In genomic region chr14:123032435-123032834, GRCm38 (mm10) we compare ENCODE assay signal across 24 mouse cellular contexts.
"Had no signal": no experiment of that assay in that cellular context is flagged by ENCODE, and none has a peak within 500 bp of the region (broad histone marks: within the 10 kb centered on the region; RNA-seq: fewer than 3 reads in every experiment).

No protein-coding gene starts in this region.

- DNase-seq: gastrocnemius, postnatal 14 days; gastrocnemius, postnatal 36 days; heart, adult 11 months; heart, adult 2 months; heart, postnatal 14 days; heart, postnatal 36 days; kidney, adult 11 months; kidney, adult 2 months; kidney, postnatal 14 days; kidney, postnatal 36 days; layer of hippocampus, adult 9-11 months; layer of hippocampus, postnatal 36 days; left cerebral cortex, postnatal 4 days had no signal

- ATAC-seq: hindbrain, postnatal 0 days; intestine, embryonic 16.5 days; liver, embryonic 12.5 days had no signal

- H3K4me2 ChIP-seq: heart, embryonic 11.5 days; heart, embryonic 13.5 days; heart, embryonic 15.5 days; hindbrain, embryonic 13.5 days; hindbrain, embryonic 15.5 days; limb, embryonic 13.5 days; limb, embryonic 15.5 days; liver, embryonic 12.5 days had no signal

- H3K27me3 ChIP-seq: heart, embryonic 13.5 days; heart, embryonic 15.5 days; hindbrain, embryonic 13.5 days; hindbrain, embryonic 15.5 days; limb, embryonic 13.5 days; limb, embryonic 15.5 days; liver, embryonic 12.5 days had no signal

- H3K4me3 ChIP-seq: heart, adult 2 months; heart, embryonic 13.5 days; heart, embryonic 15.5 days; hindbrain, embryonic 13.5 days; hindbrain, embryonic 15.5 days; limb, embryonic 13.5 days; limb, embryonic 15.5 days; liver, embryonic 12.5 days had no signal

- H3K9ac ChIP-seq: heart, embryonic 13.5 days; heart, embryonic 15.5 days; hindbrain, embryonic 13.5 days; hindbrain, embryonic 15.5 days; limb, embryonic 13.5 days; limb, embryonic 15.5 days; liver, embryonic 12.5 days had no signal

- H3K36me3 ChIP-seq: heart, embryonic 13.5 days; heart, embryonic 15.5 days; hindbrain, embryonic 13.5 days; hindbrain, embryonic 15.5 days; limb, embryonic 13.5 days; limb, embryonic 15.5 days; liver, embryonic 12.5 days had no signal

- H3K27ac ChIP-seq: heart, adult 2 months; heart, embryonic 13.5 days; heart, embryonic 15.5 days; hindbrain, embryonic 13.5 days; hindbrain, embryonic 15.5 days; hindbrain, postnatal 0 days; kidney, postnatal 0 days; limb, embryonic 13.5 days; limb, embryonic 15.5 days; liver, embryonic 12.5 days had no signal

- H3K4me1 ChIP-seq: heart, embryonic 13.5 days; heart, embryonic 15.5 days; hindbrain, embryonic 13.5 days; hindbrain, embryonic 15.5 days; limb, embryonic 13.5 days; limb, embryonic 15.5 days; liver, embryonic 12.5 days had no signal

- H3K9me3 ChIP-seq: heart, embryonic 15.5 days; hindbrain, embryonic 13.5 days; hindbrain, embryonic 15.5 days; limb, embryonic 15.5 days had no signal
